Mouse (Mus musculus) liver, postnatal 0 days (tissue): ENCODE data around the gene Hoxc4.

Source experiments
- CTCF ChIP-seq: sonication (generic); IDR thresholded peaks from 2 replicates; pipeline ENCODE4 v1.5.1; 2016; ENCODE audit warnings: antibody characterized with exemption, low read depth
- EP300 ChIP-seq: IDR thresholded peaks from 2 replicates; pipeline ENCODE4 v1.6.1; 2016; ENCODE audit warnings: antibody characterized with exemption, low read depth, mild to moderate bottlenecking

- TF ChIP-seq CTCF (no peak), EP300 (no peak)
These were observed 8.8 kb downstream of the Hoxc4 start for GRCm38 (mm10) chr15:103027266-103028235.
